ENCODE assay signal across 22 mouse cellular contexts in genomic region chr7:135870981-135871380, GRCm38 (mm10).
DNase-seq lines count a peak whose midpoint lies in the region; ATAC-seq and TF ChIP-seq lines count a peak whose summit lies in the region.
"Had no signal": no experiment of that assay in that cellular context is flagged by ENCODE, and none has a peak within 500 bp of the region (broad histone marks: within the 10 kb centered on the region; RNA-seq: fewer than 3 reads in every experiment).

No protein-coding gene starts in this region.

- H3K9me3 ChIP-seq in lung, postnatal 0 days (ENCODE audit: low read length) = no peaks in the 10 kb centered on the region
- H3K9me3 ChIP-seq in forebrain, embryonic 15.5 days = no peaks in the 10 kb centered on the region
- H3K9me3 ChIP-seq: embryonic facial prominence, embryonic 12.5 days; forebrain, embryonic 12.5 days; heart, embryonic 10.5 days; hindbrain, embryonic 13.5 days had no signal

- peak; percentile 30 for DNase-seq in adrenal gland, postnatal 14 days
- no peak for DNase-seq in adrenal gland, postnatal 4 days (ENCODE audit: low spot score in 2 of 2)
- peak; percentile 37 for DNase-seq in lung, postnatal 0 days (ENCODE audit: low spot score)
- no peak for DNase-seq in lung, adult 2 months
- DNase-seq in NIH3T3 (ENCODE audit: low read depth) = peak; percentile 37
- DNase-seq: adrenal gland, postnatal 25 days; cerebellum, adult 11-12 months; cerebellum, adult 9-10 months; cerebellum, postnatal 36 days; gastrocnemius, postnatal 36 days; heart, adult 18-20 months; heart, postnatal 4 days; kidney, adult 11 months had no signal

- no peak overlapping the region for H3K4me2 ChIP-seq in lung, postnatal 0 days (replicated peaks; ENCODE audit: low read depth, low read length)
- no peak overlapping the region for H3K4me2 ChIP-seq in forebrain, embryonic 15.5 days (replicated peaks)
- H3K4me2 ChIP-seq: embryonic facial prominence, embryonic 12.5 days; forebrain, embryonic 12.5 days; hindbrain, embryonic 13.5 days had no signal

- H3K27me3 ChIP-seq in lung, postnatal 0 days (replicated peaks; ENCODE audit: insufficient read depth, low read length) = no peaks in the 10 kb centered on the region
- no peaks in the 10 kb centered on the region for H3K27me3 ChIP-seq in forebrain, embryonic 15.5 days
- H3K27me3 ChIP-seq: embryonic facial prominence, embryonic 12.5 days; forebrain, embryonic 12.5 days; hindbrain, embryonic 13.5 days had no signal

- no peaks in the 10 kb centered on the region for H3K36me3 ChIP-seq in lung, postnatal 0 days (ENCODE audit: insufficient read depth, low read length)
- no peaks in the 10 kb centered on the region for H3K36me3 ChIP-seq in forebrain, embryonic 15.5 days
- H3K36me3 ChIP-seq: embryonic facial prominence, embryonic 12.5 days; forebrain, embryonic 12.5 days; heart, embryonic 10.5 days; hindbrain, embryonic 13.5 days had no signal

- H3K4me1 ChIP-seq in lung, postnatal 0 days (ENCODE audit: insufficient read depth, low read depth, low read length) = no peaks in the 10 kb centered on the region
- no peaks in the 10 kb centered on the region for H3K4me1 ChIP-seq in lung, adult 2 months (ENCODE audit: control insufficient read depth, insufficient read depth, low read length)
- H3K4me1 ChIP-seq in forebrain, embryonic 15.5 days = no peaks in the 10 kb centered on the region
- H3K4me1 ChIP-seq: forebrain, embryonic 12.5 days; heart, embryonic 10.5 days had no signal

- H3K9ac ChIP-seq in lung, postnatal 0 days (replicated peaks; ENCODE audit: low read depth) = no peak overlapping the region
- H3K9ac ChIP-seq in forebrain, embryonic 15.5 days (replicated peaks) = no peak overlapping the region
- H3K9ac ChIP-seq: embryonic facial prominence, embryonic 12.5 days; forebrain, embryonic 12.5 days; hindbrain, embryonic 13.5 days had no signal

- TF ChIP-seq CTCF in lung, postnatal 0 days (IDR thresholded peaks at IDR 0.05) = no peak
- no peak for TF ChIP-seq CTCF in lung, adult 2 months (IDR thresholded peaks at IDR 0.05; ENCODE audit: insufficient read depth, low read length)

- peak; percentile 40 for ATAC-seq in lung, postnatal 0 days
- ATAC-seq in megakaryocyte, adult 5-6 weeks (ENCODE audit: poor library complexity, severe bottlenecking) = peak; percentile 91
- no peak for ATAC-seq in erythroid progenitor cell, adult 5-6 weeks (replicated peaks; ENCODE audit: low FRiP score, poor library complexity, severe bottlenecking)
- no peak for ATAC-seq in forebrain, embryonic 15.5 days (replicated peaks)
- ATAC-seq: activated CD4-positive, CD25-positive, alpha-beta regulatory T cell, adult 4 months; hindbrain, postnatal 0 days had no signal

- no peak overlapping the region for H3K4me3 ChIP-seq in lung, postnatal 0 days (ENCODE audit: low read depth, low read length)
- H3K4me3 ChIP-seq in lung, adult 2 months (replicated peaks; ENCODE audit: extremely low read depth, low read depth, low read length) = no peak overlapping the region
- H3K4me3 ChIP-seq in forebrain, embryonic 15.5 days = no peak overlapping the region
- H3K4me3 ChIP-seq: embryonic facial prominence, embryonic 12.5 days; forebrain, embryonic 12.5 days; heart, embryonic 10.5 days; hindbrain, embryonic 13.5 days had no signal

- TF ChIP-seq EP300 in lung, postnatal 0 days (IDR thresholded peaks at IDR 0.05) = peak; percentile 44; the same call in 1 of the 2 replicates

- H3K27ac ChIP-seq in lung, postnatal 0 days (ENCODE audit: low read length) = no peak overlapping the region
- no peak overlapping the region for H3K27ac ChIP-seq in forebrain, embryonic 15.5 days (replicated peaks)
- H3K27ac ChIP-seq: embryonic facial prominence, embryonic 12.5 days; forebrain, embryonic 12.5 days; heart, embryonic 10.5 days; hindbrain, embryonic 13.5 days; hindbrain, postnatal 0 days had no signal

- TF ChIP-seq POLR2A in lung, adult 2 months (IDR thresholded peaks at IDR 0.05; ENCODE audit: borderline replicate concordance, extremely low read depth, low read depth, low read length) = no peak

- 61% methylated on average over 6 of the region's 6 CpGs for WGBS in lung, postnatal 0 days
- WGBS in lung, adult 2 months = 59% methylated on average over 6 of the region's 6 CpGs
- WGBS in forebrain, embryonic 15.5 days = 85% methylated on average over 6 of the region's 6 CpGs

Comparison
In these comparisons a context has a peak if more than half of its experiments do, and no peak if none do; other contexts are left out.
1. DNase-seq: peak in adrenal gland, postnatal 14 days (single experiment), lung, postnatal 0 days (single experiment) and NIH3T3 (single experiment); none in adrenal gland, postnatal 4 days (0 of 2) and lung, adult 2 months (single experiment).
2. ATAC-seq: peak in lung, postnatal 0 days (single experiment) and megakaryocyte, adult 5-6 weeks (single experiment); none in erythroid progenitor cell, adult 5-6 weeks (single experiment) and forebrain, embryonic 15.5 days (single experiment).